Mouse (Mus musculus): Measurements from ENCODE around the gene Tango6. TPM values are rescaled to one million over a fixed set of nuclear protein-coding genes. Genes with fewer than 3 reads are reported as not detected.
A peak's percentile ranks its signal among the peaks of the same experiment; 100 is the strongest.
"Not testable (repeated sequence)": the region's sequence is repeated elsewhere in the genome, so short reads cannot be mapped to it uniquely, and the experiment has no call there.

Tango6 gene
- polyA plus RNA-seq, 1 experiment, result 2.5 TPM

DNA sequence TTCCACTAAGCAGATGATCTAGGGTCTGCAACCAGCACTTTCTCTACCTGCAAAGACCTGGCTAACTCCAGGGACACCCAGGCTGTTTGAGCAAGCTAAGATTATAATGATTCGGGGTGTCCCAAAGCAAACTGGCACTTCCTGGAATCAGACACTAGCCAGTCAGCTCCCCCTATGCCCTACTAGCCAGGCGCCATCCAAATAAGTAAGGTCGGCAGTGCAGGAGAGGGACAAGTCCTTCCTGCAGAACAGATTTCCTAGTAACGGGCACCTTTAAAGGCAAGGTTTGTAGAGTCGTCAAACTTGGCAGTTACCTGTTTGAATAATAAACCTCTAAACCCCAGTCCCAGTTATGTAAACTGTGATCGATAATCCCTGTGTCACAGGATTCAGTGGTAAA, 155.9 kb downstream of the Tango6 start:
- peaks cover 6% of the 10 kb centered on the region; the same call in 1 of the 2 replicates for H3K4me1 ChIP-seq (ENCODE audit: control insufficient read depth, insufficient read depth, insufficient read length, low read length)
- no peak overlapping the region for H3K4me3 ChIP-seq (ENCODE audit: insufficient read depth, low read depth, low read length)
- H3K27ac ChIP-seq (replicated peaks; ENCODE audit: low read depth, low read length), result peak overlapping the region; percentile 43

GRCm38 (mm10) chr8:106839209-106840001, 156.5 kb downstream of the Tango6 start:
- peak overlapping the region; percentile 43; the same call in 1 of the 2 replicates for H3K27ac ChIP-seq (replicated peaks; ENCODE audit: low read depth, low read length)
- peaks cover 6% of the 10 kb centered on the region; the same call in 1 of the 2 replicates for H3K4me1 ChIP-seq (ENCODE audit: control insufficient read depth, insufficient read depth, insufficient read length, low read length)
- H3K4me3 ChIP-seq (ENCODE audit: insufficient read depth, low read depth, low read length), result no peak overlapping the region

DNA sequence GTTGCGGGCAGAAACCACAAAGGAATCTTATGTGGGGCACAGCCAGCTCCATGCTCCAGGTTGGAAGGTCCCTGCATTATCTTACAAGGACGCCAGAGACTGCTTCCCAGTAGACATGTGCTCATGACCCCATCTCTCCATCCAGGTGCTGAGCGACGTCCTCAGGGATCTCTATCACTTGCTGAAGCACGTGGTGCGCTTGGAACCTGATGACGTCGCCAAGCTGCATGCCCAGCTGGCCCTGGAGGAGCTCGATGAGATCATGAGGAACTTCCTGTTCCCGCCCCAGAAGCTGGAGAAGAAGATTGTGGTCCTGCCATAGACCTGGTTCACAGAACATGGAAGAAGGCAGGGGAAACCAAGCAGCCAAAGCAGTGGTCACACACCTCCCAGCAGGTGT, 167.2 kb downstream of the Tango6 start:
- Histone ChIP-seq H3K4me3 (ENCODE audit: insufficient read depth, low read depth, low read length) (no peak overlapping the region), H3K27ac (replicated peaks; ENCODE audit: low read depth, low read length) (no peak overlapping the region), H3K4me1 (ENCODE audit: control insufficient read depth, insufficient read depth, insufficient read length, low read length) (peaks cover 3% of the 10 kb centered on the region; the same call in 1 of the 2 replicates)

- no peak overlapping the region for H3K4me3 ChIP-seq (ENCODE audit: insufficient read depth, low read depth, low read length)
- peaks cover 4% of the 10 kb centered on the region for H3K4me1 ChIP-seq (ENCODE audit: control insufficient read depth, insufficient read depth, insufficient read length, low read length)
- H3K27ac ChIP-seq (replicated peaks; ENCODE audit: low read depth, low read length), result no peak overlapping the region
Observed at GRCm38 (mm10) chr8:106854534-106855241, 171.8 kb downstream of the Tango6 start.

GRCm38 (mm10) chr8:106855242-106855562, 172.3 kb downstream of the Tango6 start:
- Histone ChIP-seq H3K27ac (replicated peaks; ENCODE audit: low read depth, low read length) (no peak overlapping the region), H3K4me3 (ENCODE audit: insufficient read depth, low read depth, low read length) (no peak overlapping the region), H3K4me1 (ENCODE audit: control insufficient read depth, insufficient read depth, insufficient read length, low read length) (peaks cover 4% of the 10 kb centered on the region)

DNA sequence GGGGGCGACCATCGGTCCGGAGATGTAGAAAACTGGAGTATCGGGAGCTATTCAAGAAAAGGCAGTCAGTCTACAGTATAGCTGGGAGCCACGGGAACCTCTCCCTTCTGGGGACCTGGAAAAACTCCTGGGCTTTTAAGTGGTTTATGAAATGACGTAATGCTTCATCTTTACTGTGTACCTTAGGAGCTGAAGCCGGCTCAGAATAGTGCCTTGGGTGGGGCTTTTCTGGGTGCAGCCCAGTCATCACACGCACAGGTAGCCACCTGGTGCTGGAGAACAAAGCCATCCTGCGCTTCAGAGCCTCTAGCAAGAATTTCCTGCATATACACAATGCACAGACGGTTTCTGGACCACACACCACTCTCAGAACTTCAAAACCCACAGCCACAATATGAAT, 180.0 kb downstream of the Tango6 start:
- Histone ChIP-seq H3K27ac (replicated peaks; ENCODE audit: low read depth, low read length) (no peak overlapping the region), H3K4me3 (ENCODE audit: insufficient read depth, low read depth, low read length) (no peak overlapping the region), H3K4me1 (ENCODE audit: control insufficient read depth, insufficient read depth, insufficient read length, low read length) (no peaks in the 10 kb centered on the region; the same call in 1 of the 2 replicates)

DNA sequence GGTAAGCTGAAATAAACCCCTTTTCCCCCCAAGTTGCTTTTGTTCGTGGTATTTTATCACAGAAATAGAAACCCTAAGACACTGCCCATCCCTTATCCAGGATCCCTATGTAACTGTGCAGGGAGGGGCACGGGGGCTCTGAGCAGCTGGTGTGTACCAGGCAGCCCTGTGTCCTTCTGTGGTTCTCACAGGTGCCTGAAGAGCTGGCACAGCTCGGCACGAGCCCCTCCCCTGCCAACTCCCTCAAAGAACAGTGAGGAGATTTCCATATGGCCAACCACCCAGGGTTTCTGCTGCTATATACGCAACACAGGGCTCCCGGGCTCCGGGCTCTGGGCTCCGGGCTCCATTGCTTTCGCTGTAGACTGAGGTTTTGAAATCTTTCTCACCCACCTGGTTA, 182.5 kb downstream of the Tango6 start:
- no peak overlapping the region for H3K27ac ChIP-seq (replicated peaks; ENCODE audit: low read depth, low read length)

DNA sequence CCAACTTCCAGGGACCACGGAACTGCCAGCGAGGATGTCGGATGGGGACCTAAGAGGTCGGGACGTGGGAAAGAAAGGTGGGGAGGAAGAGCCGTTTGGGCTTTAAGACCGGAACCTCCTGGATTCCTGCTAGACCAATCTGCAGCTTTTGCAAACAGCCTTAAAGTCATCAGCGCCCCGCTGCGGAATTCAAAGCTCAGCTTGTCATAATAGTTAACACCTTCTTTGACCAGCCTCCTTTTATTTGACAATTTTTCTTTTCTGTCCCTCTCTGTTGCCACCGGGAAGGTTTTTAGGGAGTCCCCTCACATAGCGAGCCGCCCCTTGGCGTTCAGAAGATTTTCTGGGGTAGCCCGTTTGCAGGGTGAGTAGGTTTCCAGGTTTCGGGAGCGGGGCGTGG, 187.2 kb downstream of the Tango6 start, which contains the start of gene Has3:
Gene Has3, plus strand, starts transcription at position 192 of the 400 bp plus-strand sequence.
- Histone ChIP-seq H3K27ac (replicated peaks; ENCODE audit: low read depth, low read length) (peak within 1 kb of the TSS; percentile 14; the same call in 1 of the 2 replicates), H3K4me3 (ENCODE audit: insufficient read depth, low read depth, low read length) (peak within 1 kb of the TSS; percentile 64), H3K4me1 (ENCODE audit: control insufficient read depth, insufficient read depth, insufficient read length, low read length) (peaks cover 7% of the 10 kb centered on the region; the same call in 1 of the 2 replicates)

More for the DNA sequence above, 182.5 kb downstream of the Tango6 start:
- H3K4me1 ChIP-seq (ENCODE audit: control insufficient read depth, insufficient read depth, insufficient read length, low read length), result no peaks in the 10 kb centered on the region
- H3K4me3 ChIP-seq (ENCODE audit: insufficient read depth, low read depth, low read length), result no peak overlapping the region

- Histone ChIP-seq H3K4me1 (ENCODE audit: control insufficient read depth, insufficient read depth, insufficient read length, low read length) (peaks cover 7% of the 10 kb centered on the region; the same call in 1 of the 2 replicates), H3K4me3 (ENCODE audit: insufficient read depth, low read depth, low read length) (peak overlapping the region; percentile 64), H3K27ac (replicated peaks; ENCODE audit: low read depth, low read length) (peak overlapping the region; percentile 14; the same call in 1 of the 2 replicates)
Observed at GRCm38 (mm10) chr8:106870537-106871327, 187.9 kb downstream of the Tango6 start.

DNA sequence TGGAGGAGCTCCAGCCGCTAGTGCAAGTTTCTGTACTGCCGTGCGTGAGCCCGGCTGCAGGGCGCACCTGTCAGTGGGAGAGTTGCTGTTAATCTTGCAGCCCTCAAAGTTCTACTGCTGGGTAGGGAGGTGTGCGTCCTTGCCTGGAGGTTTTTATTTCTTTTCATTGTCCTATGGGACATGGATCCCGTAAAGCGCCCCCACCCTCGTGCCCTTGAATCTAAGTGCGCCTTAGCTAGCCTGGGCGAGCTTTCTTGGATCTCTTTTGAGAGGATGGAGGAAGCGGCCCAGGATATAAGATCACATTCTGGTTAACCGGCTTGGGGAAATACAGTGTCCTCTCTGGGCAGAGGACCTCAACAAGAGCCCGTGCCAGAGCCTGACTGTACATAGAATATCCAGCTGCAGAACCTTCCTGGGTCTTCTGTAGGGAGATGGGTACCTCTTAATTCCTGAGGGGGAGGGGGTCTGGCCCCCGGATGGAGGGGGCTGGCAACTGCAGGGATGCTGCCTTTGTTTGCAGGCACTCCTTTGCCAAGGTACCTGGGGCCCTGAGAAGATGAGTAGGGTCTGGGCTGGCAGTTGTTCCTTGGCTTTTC, 188.6 kb downstream of the Tango6 start:
- H3K4me1 ChIP-seq (ENCODE audit: control insufficient read depth, insufficient read depth, insufficient read length, low read length), result peaks cover 7% of the 10 kb centered on the region; the same call in 1 of the 2 replicates
- peak overlapping the region; percentile 64 for H3K4me3 ChIP-seq (ENCODE audit: insufficient read depth, low read depth, low read length)
- H3K27ac ChIP-seq (replicated peaks; ENCODE audit: low read depth, low read length), result no peak overlapping the region

- Histone ChIP-seq H3K27ac (replicated peaks; ENCODE audit: low read depth, low read length) (no peak overlapping the region), H3K4me1 (ENCODE audit: control insufficient read depth, insufficient read depth, insufficient read length, low read length) (peaks cover 7% of the 10 kb centered on the region; the same call in 1 of the 2 replicates), H3K4me3 (ENCODE audit: insufficient read depth, low read depth, low read length) (peak overlapping the region; percentile 64)
Observed at GRCm38 (mm10) chr8:106871931-106872371, 189.1 kb downstream of the Tango6 start.

GRCm38 (mm10) chr8:106872454-106873034, 189.7 kb downstream of the Tango6 start:
- no peak overlapping the region for H3K27ac ChIP-seq (replicated peaks; ENCODE audit: low read depth, low read length)

DNA sequence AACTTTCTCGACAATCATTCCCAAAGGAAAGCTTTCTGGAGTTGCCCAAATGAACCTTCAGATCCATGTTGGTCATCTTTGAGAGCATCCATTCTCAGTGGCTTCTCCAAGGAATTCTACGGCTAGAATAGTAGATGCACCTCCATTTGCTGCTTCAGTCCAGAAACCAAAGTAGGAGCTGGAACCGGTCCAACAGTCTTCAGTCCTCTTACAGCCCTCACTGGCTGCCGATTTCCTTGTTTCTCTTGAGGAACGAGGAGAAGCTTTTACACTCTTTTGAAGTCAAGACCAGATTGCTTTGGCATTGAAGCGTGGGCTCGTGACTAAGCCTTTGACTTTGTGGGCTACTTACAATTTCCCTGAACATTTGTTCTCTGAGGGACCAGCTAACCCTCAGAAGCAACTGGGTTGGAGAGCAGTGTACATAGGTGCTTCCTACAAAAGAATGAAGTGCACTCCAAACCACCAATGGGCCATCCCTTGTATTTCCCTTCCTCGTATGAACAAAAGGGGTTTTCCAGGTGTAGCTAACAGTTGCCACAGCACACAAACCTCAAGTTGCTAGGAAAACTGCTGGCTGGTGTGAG, 197.3 kb downstream of the Tango6 start:
- peaks cover 10% of the 10 kb centered on the region for H3K4me1 ChIP-seq (ENCODE audit: control insufficient read depth, insufficient read depth, insufficient read length, low read length)
- H3K4me3 ChIP-seq (ENCODE audit: insufficient read depth, low read depth, low read length), result no peak overlapping the region
- no peak overlapping the region for H3K27ac ChIP-seq (replicated peaks; ENCODE audit: low read depth, low read length)

More at GRCm38 (mm10) chr8:106872454-106873034, 189.7 kb downstream of the Tango6 start:
- peak overlapping the region; percentile 10 for H3K4me3 ChIP-seq (ENCODE audit: insufficient read depth, low read depth, low read length)
- H3K4me1 ChIP-seq (ENCODE audit: control insufficient read depth, insufficient read depth, insufficient read length, low read length), result peaks cover 7% of the 10 kb centered on the region; the same call in 1 of the 2 replicates

DNA sequence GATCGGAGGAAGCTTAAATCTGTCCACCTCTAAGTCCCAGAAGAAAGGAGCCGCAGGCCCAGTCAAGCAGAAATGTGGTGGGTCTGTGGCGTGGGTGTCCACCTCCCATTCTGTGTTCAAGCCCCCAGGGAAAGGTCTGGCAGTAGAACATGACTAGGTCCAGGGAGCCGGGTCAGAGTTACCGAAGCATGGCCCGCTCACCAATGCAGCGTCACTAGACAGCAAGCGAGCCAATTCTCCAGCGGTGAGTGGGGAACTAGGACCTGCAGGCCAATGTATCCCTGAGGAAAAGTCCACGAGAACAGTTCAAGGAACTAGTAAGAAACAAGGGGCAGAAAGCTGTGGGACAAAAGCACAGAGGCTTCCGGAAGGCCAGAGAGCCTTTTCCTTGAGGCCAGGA, 201.2 kb downstream of the Tango6 start:
- H3K27ac ChIP-seq (replicated peaks; ENCODE audit: low read depth, low read length); H3K4me3 ChIP-seq (ENCODE audit: insufficient read depth, low read depth, low read length); H3K4me1 ChIP-seq (ENCODE audit: control insufficient read depth, insufficient read depth, insufficient read length, low read length): not testable (repeated sequence)

Data from brown adipose tissue, adult 24 weeks (tissue).